Mouse (Mus musculus) 3134 (cell line): Measurements from ENCODE around the gene Tgif1.

Experiments
- DNase-seq: peaks from one replicate; pipeline ENCODE4 v3.0.0-alpha.2; 2011; ENCODE audit warnings: low spot score; ENCODE audit not compliant: insufficient read length; ENCODE audit errors: extremely low read depth

The Tgif1 gene

DNA sequence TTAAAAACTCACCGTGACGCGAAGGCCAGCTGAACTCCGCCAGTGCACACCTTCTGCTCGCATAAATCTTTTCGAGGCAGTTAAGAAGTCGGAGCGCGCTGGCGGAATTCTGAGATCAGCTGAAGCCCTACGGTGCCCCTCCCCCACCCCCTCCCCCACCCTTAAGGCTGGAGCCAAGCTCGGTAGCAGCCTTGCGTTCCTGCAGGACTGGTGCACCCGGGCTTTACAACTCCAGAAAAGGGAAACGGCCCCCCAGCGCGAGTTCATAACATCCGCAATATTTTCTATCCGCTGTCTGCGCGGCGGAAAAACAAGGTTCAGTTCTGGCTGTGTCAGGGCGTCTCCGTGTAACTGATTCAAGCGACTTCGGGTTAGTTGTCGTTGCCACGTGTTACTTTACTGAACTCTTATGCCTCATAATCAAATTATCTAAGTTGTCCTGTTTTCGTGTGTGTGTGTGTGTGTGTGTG is at the start of gene Tgif1:
Gene Tgif1, minus strand, starts transcription at position 111 of the 470 bp plus-strand sequence.
- peak; percentile 66 for DNase-seq

- DNase-seq, result no peak
Observed at GRCm38 (mm10) chr17:70900660-70901059, 47.3 kb upstream of the Tgif1 start.

DNA sequence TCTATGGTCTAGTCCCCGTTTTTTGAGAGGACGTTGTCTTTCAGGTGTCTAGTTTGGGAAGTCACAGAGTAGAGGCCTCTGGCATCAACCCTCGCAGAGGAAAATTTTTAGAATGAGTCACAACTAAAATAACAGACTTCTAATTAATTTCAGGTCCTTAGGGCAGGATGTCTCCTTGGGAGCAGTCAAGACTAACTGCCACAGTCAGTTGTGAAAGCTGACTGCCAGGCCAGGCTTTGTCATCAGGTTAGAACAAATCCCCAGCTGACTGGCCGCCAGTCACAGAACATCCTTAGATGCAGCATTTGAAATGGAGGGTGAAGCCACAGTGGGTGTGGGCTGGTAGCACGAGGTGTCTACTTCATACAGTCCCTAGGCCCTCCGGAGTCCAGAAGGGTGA is 46.3 kb upstream of the Tgif1 start:
- peak; percentile 26 for DNase-seq

GRCm38 (mm10) chr17:70894867-70895266 is 41.5 kb upstream of the Tgif1 start:
- peak; percentile 50 for DNase-seq

DNA sequence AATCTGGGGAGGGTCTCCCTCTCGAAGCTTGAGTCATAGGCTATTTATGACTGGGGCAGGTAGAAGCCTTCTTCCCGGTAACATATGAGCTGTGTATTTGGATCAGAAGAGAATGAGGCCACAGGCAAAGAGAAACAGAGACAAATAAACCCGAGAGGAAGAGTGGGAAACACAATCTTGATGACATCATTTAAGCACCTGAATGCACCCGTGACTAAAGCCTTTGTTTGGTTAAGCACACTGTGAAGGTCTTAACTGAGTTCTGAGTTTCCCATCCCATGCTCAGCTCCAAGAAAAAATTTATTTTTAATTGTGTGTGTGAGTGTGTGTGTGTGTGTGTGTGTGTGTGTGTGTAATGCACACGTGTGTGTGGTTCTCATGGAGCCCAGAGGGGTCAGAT is 39.8 kb upstream of the Tgif1 start:
- DNase-seq, result no peak

GRCm38 (mm10) chr17:70892288-70893096 is 39.1 kb upstream of the Tgif1 start:
- DNase-seq, result no peak

GRCm38 (mm10) chr17:70890571-70890970 is 37.2 kb upstream of the Tgif1 start:
- no peak for DNase-seq

- DNase-seq, result no peak
Observed at GRCm38 (mm10) chr17:70888657-70889056, 35.3 kb upstream of the Tgif1 start.

DNA sequence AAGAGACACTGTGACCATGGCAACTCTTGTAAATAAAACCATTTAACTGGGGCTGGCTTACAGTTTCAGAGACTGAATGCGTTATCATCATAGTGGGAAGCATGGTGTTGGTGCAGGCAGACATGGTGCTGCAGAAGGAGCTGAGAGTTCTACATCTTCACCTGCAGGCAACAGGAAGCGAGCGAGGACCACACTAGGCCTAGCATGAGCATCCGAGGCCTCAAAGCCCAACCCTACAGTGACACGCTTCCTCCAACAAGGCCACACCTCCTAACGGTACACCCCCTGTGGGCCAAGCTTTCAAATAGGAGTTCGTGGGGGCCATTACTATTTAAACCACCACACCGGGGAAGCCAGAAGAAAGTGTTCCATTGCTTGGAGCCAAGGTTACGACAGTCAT is 34.5 kb upstream of the Tgif1 start:
- no peak for DNase-seq

DNA sequence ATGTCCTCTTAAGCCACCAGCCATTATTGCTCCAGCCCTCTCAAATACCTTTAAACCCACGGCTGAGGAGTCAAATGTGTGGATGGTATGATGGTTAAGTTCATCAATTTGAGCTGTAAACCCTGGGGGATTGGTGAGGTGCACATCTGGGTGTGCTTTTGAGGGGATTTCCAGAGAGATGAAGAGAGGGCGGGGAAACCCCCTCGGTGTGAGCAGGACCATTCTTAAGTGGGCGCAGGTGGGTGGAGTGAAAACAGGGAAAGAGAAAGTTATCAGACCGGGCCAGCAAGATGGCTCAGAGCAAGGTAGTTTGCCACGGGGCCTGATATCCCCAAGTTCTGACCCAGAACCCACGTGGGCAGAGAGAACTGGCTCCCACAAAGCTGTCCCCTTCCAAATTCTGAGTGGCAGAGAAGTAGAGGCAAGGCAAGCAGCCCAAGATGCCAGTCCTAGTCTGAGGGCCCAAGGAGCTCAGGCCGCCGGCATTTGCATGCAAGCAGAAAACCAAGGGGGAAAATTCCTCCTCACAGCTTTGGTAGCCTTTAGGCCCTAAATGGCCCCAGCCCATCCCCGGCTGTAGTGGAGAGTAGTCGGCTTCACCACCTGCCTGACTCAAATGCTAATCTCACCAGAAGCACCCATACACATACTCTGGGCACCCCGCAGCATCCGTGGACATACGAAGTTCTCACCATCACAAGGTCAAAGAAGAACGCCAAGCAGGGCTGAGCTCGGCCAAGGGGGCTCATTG is 33.5 kb upstream of the Tgif1 start:
- DNase-seq, result no peak

GRCm38 (mm10) chr17:70885868-70886267 is 32.5 kb upstream of the Tgif1 start:
- no peak for DNase-seq

DNA sequence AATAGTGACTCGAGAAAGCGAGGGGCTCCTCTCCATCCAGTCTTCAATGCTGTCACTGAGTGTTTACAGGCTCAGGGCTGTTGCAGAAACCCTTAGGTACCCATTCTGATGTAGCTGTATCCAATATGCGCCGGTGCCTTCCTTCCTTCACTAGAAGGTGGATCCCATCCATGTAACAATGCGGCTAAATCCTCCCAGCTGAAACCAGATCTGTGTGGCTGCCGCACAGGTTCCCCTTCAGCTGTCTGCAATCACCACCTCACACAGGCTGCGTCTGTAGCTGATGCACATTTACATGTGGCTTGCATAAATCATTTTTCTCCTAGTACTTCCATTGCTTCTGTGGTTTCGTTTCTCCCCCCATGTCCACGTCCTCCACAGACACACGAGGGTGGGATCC is 28.6 kb upstream of the Tgif1 start:
- no peak for DNase-seq

GRCm38 (mm10) chr17:70881194-70881593 is 27.8 kb upstream of the Tgif1 start:
- DNase-seq, result no peak

- DNase-seq, result peak; percentile 46
Observed at GRCm38 (mm10) chr17:70878237-70878636, 24.9 kb upstream of the Tgif1 start.

DNA sequence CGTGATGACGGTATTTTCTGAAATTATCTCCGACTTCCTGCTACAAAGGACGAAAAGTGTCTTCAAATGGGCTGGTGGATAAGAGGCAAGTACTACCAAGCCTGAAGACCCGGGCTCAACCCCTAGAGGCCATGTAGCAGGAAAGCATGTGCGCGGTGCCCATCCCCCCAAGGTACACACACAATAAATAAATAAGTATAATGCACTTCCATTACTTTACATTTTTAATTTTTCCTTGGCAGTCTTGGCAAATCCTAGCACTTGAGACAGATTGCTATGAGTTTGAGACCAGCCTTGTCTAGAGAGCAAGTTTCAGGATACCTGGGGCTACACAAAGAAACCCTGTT is 20.4 kb upstream of the Tgif1 start:
- no peak for DNase-seq

- no peak for DNase-seq
Observed at GRCm38 (mm10) chr17:70872936-70873777, 19.8 kb upstream of the Tgif1 start.

DNA sequence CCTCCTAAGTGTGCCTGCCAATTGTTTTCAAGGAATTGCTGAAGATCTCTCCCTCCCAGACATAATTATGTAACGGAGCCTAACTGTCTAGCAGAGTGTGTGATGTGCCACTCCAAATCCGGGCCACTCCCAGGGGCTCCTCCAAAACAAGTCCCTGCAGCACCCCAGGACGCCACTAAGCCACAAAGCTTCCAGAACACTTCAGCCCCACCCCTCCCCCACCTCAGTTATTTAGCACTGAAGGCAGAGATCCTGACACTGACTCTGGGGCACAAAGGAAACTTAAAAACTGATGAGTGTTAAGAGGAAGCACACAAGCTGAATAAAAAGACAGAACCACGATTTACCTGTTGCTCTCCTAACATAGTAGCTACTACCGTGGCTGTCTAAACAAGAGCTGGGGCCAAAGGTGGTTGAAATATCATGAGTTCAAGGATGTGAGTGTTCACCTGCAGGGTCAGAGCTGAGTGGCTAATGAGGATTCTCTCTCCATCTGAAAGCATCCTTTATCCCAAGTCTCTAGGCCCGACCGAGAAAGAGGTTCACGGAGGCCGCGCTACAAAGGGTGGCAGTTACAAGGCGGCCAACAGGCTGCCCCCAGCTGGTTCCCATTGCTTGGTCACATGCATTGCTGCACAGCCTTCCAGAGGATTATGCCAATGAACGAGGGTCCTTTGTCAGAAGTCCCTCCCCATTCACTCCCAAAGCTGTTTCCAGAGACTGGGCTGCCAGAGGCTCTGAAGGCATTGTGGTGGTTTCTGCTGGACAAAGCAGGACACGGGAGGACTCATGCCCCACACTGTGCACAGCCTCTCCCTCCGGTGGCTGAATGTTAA is 19.0 kb upstream of the Tgif1 start:
- DNase-seq, result no peak

- DNase-seq, result no peak
Observed at GRCm38 (mm10) chr17:70871676-70872075, 18.3 kb upstream of the Tgif1 start.

- DNase-seq, result no peak
Observed at GRCm38 (mm10) chr17:70870581-70870980, 17.2 kb upstream of the Tgif1 start.

DNA sequence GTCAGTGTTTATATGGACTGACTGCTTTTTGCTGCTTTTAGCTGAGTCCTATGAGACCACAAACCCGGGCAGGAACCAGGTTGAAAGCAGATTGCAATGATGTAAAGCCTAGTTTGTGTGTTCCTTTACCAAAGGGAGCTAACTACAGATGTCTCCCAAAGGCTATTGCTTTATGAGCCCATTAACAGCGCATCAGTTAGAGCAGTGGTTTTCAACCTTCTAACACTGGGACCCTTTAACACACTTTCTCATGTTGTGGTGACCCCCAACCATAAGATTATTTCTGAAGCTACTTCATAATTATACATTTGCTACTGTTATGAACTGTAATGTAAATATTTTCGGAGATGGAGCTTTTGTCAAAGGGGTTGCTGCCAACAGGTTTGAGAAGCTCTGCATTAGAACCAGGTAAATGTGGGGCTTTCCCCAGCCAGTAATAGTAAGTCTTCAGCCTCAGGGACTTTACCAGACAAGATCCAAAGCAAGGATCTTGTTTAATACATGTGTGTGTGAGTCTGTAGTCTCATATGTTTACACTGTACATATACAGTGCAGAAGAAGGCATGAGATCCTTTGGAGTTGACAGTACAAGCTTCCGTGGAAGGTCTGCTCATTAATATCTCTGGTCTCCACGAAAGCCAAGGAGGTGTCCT is 15.4 kb upstream of the Tgif1 start:
- DNase-seq, result no peak
